Comparison of ENCODE assay signal across 8 mouse cellular contexts in the genomic region with DNA sequence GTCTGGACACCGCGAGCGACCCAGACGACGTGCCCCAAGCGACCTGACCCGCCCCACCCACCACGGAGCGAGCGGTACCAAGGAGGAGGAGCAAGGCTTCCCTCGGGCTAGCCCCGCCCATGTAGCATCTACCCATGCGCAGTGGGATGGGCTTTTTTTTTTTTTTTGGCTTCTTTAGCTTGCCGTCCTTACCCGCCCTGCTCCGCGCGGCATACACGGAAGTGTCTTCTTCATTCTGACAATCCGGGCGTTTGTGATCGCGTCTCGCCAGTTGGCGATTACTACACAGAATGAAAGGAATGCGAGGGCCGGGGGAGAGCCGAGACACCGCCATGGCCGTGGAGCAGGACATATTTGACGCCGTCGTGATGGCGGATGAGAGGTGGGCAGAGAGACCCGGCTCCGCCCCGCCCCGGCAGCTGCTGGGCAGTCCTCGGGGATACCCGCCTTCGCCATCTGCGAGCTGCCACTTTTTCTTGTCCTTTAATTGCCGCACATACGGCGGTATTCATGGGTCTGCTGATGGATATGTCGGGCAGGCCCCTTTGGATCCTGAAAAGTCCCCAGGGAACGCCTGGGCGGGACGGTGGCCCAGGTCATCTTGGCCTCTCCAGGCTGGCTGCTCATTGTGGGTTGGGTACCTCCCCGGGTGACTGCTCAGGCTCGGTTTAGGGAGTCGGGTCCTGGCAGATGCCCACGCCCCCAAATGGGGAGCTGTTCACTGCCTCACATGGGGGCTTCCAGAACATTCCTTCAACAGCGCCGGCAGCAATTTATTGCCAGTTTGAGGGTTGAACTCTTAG. TPM values are rescaled to one million over a fixed set of nuclear protein-coding genes. Genes with fewer than 3 reads are reported as not detected.
A peak's percentile ranks its signal among the peaks of the same experiment; 100 is the strongest.
DNase-seq lines count a peak whose midpoint lies in the region; ATAC-seq and TF ChIP-seq lines count a peak whose summit lies in the region.

Gene LTO1 (plus strand): TSS at position 153 of the 803 bp plus-strand sequence.

- H3K4me2 ChIP-seq in forebrain, embryonic 16.5 days (ENCODE audit: low read length): peak within 1 kb of the TSS; percentile 83
- peak within 1 kb of the TSS; percentile 76 for H3K4me2 ChIP-seq in lung, postnatal 0 days (replicated peaks; ENCODE audit: low read depth, low read length)

- no peaks in the 10 kb centered on the region for H3K27me3 ChIP-seq in forebrain, embryonic 16.5 days (replicated peaks; ENCODE audit: control insufficient read depth, insufficient read depth, low read length)
- no peaks in the 10 kb centered on the region for H3K27me3 ChIP-seq in lung, postnatal 0 days (replicated peaks; ENCODE audit: insufficient read depth, low read length)

- no peaks in the 10 kb centered on the region for H3K9me3 ChIP-seq in forebrain, embryonic 16.5 days (ENCODE audit: control insufficient read depth, low read length)
- no peaks in the 10 kb centered on the region for H3K9me3 ChIP-seq in lung, postnatal 0 days (ENCODE audit: low read length)

- H3K4me3 ChIP-seq in forebrain, embryonic 16.5 days (replicated peaks; ENCODE audit: low read length): peak within 1 kb of the TSS; percentile 78
- peak within 1 kb of the TSS; percentile 64 for H3K4me3 ChIP-seq in lung, postnatal 0 days (ENCODE audit: low read depth, low read length)

- peaks cover 13% of the 10 kb centered on the region for H3K4me1 ChIP-seq in forebrain, embryonic 16.5 days (replicated peaks; ENCODE audit: control insufficient read depth, insufficient read depth, low read length)
- H3K4me1 ChIP-seq in lung, postnatal 0 days (ENCODE audit: insufficient read depth, low read depth, low read length): no peaks in the 10 kb centered on the region; the same call in 1 of the 2 replicates

- TF ChIP-seq CTCF in lung, postnatal 0 days (IDR thresholded peaks at IDR 0.05): no peak

- peak within 1 kb of the TSS; percentile 82 for H3K9ac ChIP-seq in forebrain, embryonic 16.5 days (replicated peaks; ENCODE audit: low read depth, low read length)
- H3K9ac ChIP-seq in lung, postnatal 0 days (replicated peaks; ENCODE audit: low read depth): peak within 1 kb of the TSS; percentile 72

- intact Hi-C loops in heart, postnatal 36 days (cut with DNase I): no loop called here

- peak; percentile 74 for DNase-seq in MEL-GATA-1-ER (ENCODE audit: extremely low read depth, low read depth)
- peak; percentile 88 to 89 for DNase-seq in cerebellum, adult 18-20 months
- peak; percentile 87 to 93 for DNase-seq in heart, postnatal 36 days
- peak; percentile 93 for DNase-seq in layer of hippocampus, adult 9-11 months
- DNase-seq in lung, postnatal 0 days (ENCODE audit: low spot score): peak; percentile 94
- DNase-seq in ovary, postnatal 14 days (ENCODE audit: low spot score): peak; percentile 79
- DNase-seq in thymus, postnatal 14 days: peak; percentile 92

- H3K27ac ChIP-seq in forebrain, embryonic 16.5 days (ENCODE audit: low read length): peak within 1 kb of the TSS; percentile 92
- peak within 1 kb of the TSS; percentile 16; the same call in 1 of the 2 replicates for H3K27ac ChIP-seq in lung, postnatal 0 days (ENCODE audit: low read length)

- H3K36me3 ChIP-seq in forebrain, embryonic 16.5 days (ENCODE audit: control insufficient read depth, insufficient read depth): peaks cover 14% of the 10 kb centered on the region; the same call in 1 of the 2 replicates
- peaks cover 10% of the 10 kb centered on the region for H3K36me3 ChIP-seq in lung, postnatal 0 days (ENCODE audit: insufficient read depth, low read length)

- TF ChIP-seq EP300 in lung, postnatal 0 days (IDR thresholded peaks at IDR 0.05): no peak; the same call in none of the 2 replicates

- ATAC-seq in forebrain, embryonic 16.5 days: peak; percentile 96
- ATAC-seq in lung, postnatal 0 days: peak; percentile 97

- under 1% methylated on average over 55 of the region's 55 CpGs for WGBS in forebrain, embryonic 16.5 days
- WGBS in lung, postnatal 0 days: under 1% methylated on average over 55 of the region's 55 CpGs

RNA-seq across cellular contexts. Expression of gene LTO1, which starts in this region (rescaled TPM):
- polyA plus RNA-seq in forebrain, embryonic 16.5 days (2015; fragmentation: Nextera tagmentation; extraction: Ambion mirVana): 36.7 and 42.8 TPM in 2 replicates
- total RNA-seq in heart, postnatal 36 days (2021): 10 to 100 TPM; 13.8 to 15.4 TPM
- polyA plus RNA-seq in lung, postnatal 0 days (2015; fragmentation: Nextera tagmentation; extraction: Ambion mirVana): 20.3 and 23.3 TPM in 2 replicates

Comparison
In these comparisons a context has a peak if more than half of its experiments do, and no peak if none do; other contexts are left out.
1. Peak in every context shown above with its lines: DNase-seq, ATAC-seq, H3K4me3 ChIP-seq and H3K27ac ChIP-seq.